Mouse (Mus musculus): ENCODE measurements around the gene Arf5.

DNA sequence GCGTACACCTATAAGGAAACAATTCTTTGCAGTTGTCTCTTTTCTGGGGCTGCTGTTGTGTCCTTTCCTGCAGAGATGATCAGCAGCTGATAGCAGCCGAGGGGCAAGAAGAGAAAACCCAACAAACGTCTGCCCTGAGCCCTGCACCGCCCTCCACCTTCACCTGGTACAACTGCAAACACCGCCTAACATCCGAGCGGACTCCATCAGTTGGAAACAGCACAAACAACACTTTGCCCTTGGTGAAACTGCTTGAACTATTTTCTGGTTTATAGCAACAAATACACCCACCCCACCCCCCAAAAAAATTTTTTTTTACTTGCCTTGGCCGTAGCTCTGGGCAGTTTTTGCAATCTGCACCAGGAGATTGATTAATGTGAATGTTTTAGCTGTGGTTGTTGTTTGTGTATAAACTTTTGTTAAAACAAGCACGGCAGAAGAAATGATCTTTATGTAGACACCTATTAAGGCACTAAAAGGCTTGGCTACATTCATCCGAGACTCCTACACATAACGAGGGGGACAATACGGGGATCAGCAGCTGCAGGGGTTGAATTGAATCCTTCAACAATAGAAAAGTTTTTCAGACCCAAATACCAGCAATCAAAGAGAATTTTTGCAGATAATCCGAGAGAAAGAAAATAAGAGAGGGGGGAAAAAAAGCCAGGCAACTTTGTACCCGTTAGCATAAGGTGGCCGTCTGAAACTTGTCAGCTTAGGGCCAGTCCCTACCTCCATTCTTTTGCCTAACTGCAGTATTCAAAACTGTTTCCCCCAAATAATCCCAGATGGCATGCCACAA, 27.1 kb upstream of the Arf5 start:
- TF ChIP-seq CTCF (IDR thresholded peaks at IDR 0.05; ENCODE audit: borderline replicate concordance, insufficient read depth, low read length) (no peak), POLR2A (IDR thresholded peaks at IDR 0.05; ENCODE audit: low read depth, low read length) (no peak)
